Mouse (Mus musculus): ENCODE data around the gene Prom1. TPM values are rescaled to one million over a fixed set of nuclear protein-coding genes. Genes with fewer than 3 reads are reported as not detected.

The Prom1 gene
- polyA plus RNA-seq, 1 experiment = 3.5 TPM

GRCm38 (mm10) chr5:44087034-44087433, 14.8 kb downstream of the Prom1 start:
- no peak overlapping the region for H3K27ac ChIP-seq (ENCODE audit: insufficient read depth, low read length)
- no peak for TF ChIP-seq CTCF (IDR thresholded peaks at IDR 0.05; ENCODE audit: borderline replicate concordance, insufficient read depth, low read length)
- TF ChIP-seq POLR2A (IDR thresholded peaks at IDR 0.05; ENCODE audit: low read depth, low read length) = no peak
- no peak overlapping the region for H3K4me3 ChIP-seq (ENCODE audit: insufficient read depth, low read length)
- no peaks in the 10 kb centered on the region for H3K4me1 ChIP-seq (ENCODE audit: control insufficient read depth, insufficient read depth, low read length)

GRCm38 (mm10) chr5:44085871-44086270, 16.0 kb downstream of the Prom1 start:
- Histone ChIP-seq H3K4me1 (ENCODE audit: control insufficient read depth, insufficient read depth, low read length) (no peaks in the 10 kb centered on the region), H3K27ac (ENCODE audit: insufficient read depth, low read length) (no peak overlapping the region), H3K4me3 (ENCODE audit: insufficient read depth, low read length) (no peak overlapping the region)
- TF ChIP-seq POLR2A (IDR thresholded peaks at IDR 0.05; ENCODE audit: low read depth, low read length) = no peak
- TF ChIP-seq CTCF (IDR thresholded peaks at IDR 0.05; ENCODE audit: borderline replicate concordance, insufficient read depth, low read length) = no peak

GRCm38 (mm10) chr5:44081108-44081507, 20.7 kb downstream of the Prom1 start:
- H3K4me1 ChIP-seq (ENCODE audit: control insufficient read depth, insufficient read depth, low read length) = no peaks in the 10 kb centered on the region
- H3K4me3 ChIP-seq (ENCODE audit: insufficient read depth, low read length) = no peak overlapping the region
- H3K27ac ChIP-seq (ENCODE audit: insufficient read depth, low read length) = no peak overlapping the region
- no peak for TF ChIP-seq POLR2A (IDR thresholded peaks at IDR 0.05; ENCODE audit: low read depth, low read length)
- no peak for TF ChIP-seq CTCF (IDR thresholded peaks at IDR 0.05; ENCODE audit: borderline replicate concordance, insufficient read depth, low read length)

- Histone ChIP-seq H3K4me1 (ENCODE audit: control insufficient read depth, insufficient read depth, low read length) (no peaks in the 10 kb centered on the region), H3K4me3 (ENCODE audit: insufficient read depth, low read length) (no peak overlapping the region), H3K27ac (ENCODE audit: insufficient read depth, low read length) (no peak overlapping the region)
- no peak for TF ChIP-seq CTCF (IDR thresholded peaks at IDR 0.05; ENCODE audit: borderline replicate concordance, insufficient read depth, low read length)
- no peak for TF ChIP-seq POLR2A (IDR thresholded peaks at IDR 0.05; ENCODE audit: low read depth, low read length)
These were observed 21.4 kb downstream of the Prom1 start for GRCm38 (mm10) chr5:44080276-44081054.

GRCm38 (mm10) chr5:44075432-44075831, 26.4 kb downstream of the Prom1 start:
- Histone ChIP-seq H3K27ac (ENCODE audit: insufficient read depth, low read length) (no peak overlapping the region), H3K4me3 (ENCODE audit: insufficient read depth, low read length) (no peak overlapping the region), H3K4me1 (ENCODE audit: control insufficient read depth, insufficient read depth, low read length) (no peaks in the 10 kb centered on the region)
- TF ChIP-seq POLR2A (IDR thresholded peaks at IDR 0.05; ENCODE audit: low read depth, low read length) = no peak
- no peak for TF ChIP-seq CTCF (IDR thresholded peaks at IDR 0.05; ENCODE audit: borderline replicate concordance, insufficient read depth, low read length)

- Histone ChIP-seq H3K4me1 (ENCODE audit: control insufficient read depth, insufficient read depth, low read length) (no peaks in the 10 kb centered on the region), H3K27ac (ENCODE audit: insufficient read depth, low read length) (no peak overlapping the region), H3K4me3 (ENCODE audit: insufficient read depth, low read length) (no peak overlapping the region)
- no peak for TF ChIP-seq POLR2A (IDR thresholded peaks at IDR 0.05; ENCODE audit: low read depth, low read length)
- TF ChIP-seq CTCF (IDR thresholded peaks at IDR 0.05; ENCODE audit: borderline replicate concordance, insufficient read depth, low read length) = no peak
These were observed 28.2 kb downstream of the Prom1 start for GRCm38 (mm10) chr5:44073634-44074033.

- no peak overlapping the region for H3K27ac ChIP-seq (ENCODE audit: insufficient read depth, low read length)
- H3K4me1 ChIP-seq (ENCODE audit: control insufficient read depth, insufficient read depth, low read length) = no peaks in the 10 kb centered on the region
- TF ChIP-seq CTCF (IDR thresholded peaks at IDR 0.05; ENCODE audit: borderline replicate concordance, insufficient read depth, low read length) (no peak), POLR2A (IDR thresholded peaks at IDR 0.05; ENCODE audit: low read depth, low read length) (no peak)
- H3K4me3 ChIP-seq (ENCODE audit: insufficient read depth, low read length) = no peak overlapping the region
These were observed 31.2 kb downstream of the Prom1 start for GRCm38 (mm10) chr5:44070529-44071133.

- Histone ChIP-seq H3K4me3 (ENCODE audit: insufficient read depth, low read length) (no peak overlapping the region), H3K27ac (ENCODE audit: insufficient read depth, low read length) (no peak overlapping the region), H3K4me1 (ENCODE audit: control insufficient read depth, insufficient read depth, low read length) (no peaks in the 10 kb centered on the region)
- TF ChIP-seq POLR2A (IDR thresholded peaks at IDR 0.05; ENCODE audit: low read depth, low read length) = no peak
- no peak for TF ChIP-seq CTCF (IDR thresholded peaks at IDR 0.05; ENCODE audit: borderline replicate concordance, insufficient read depth, low read length)
These were observed 43.6 kb downstream of the Prom1 start for GRCm38 (mm10) chr5:44058258-44058657.

- TF ChIP-seq CTCF (IDR thresholded peaks at IDR 0.05; ENCODE audit: borderline replicate concordance, insufficient read depth, low read length) (no peak), POLR2A (IDR thresholded peaks at IDR 0.05; ENCODE audit: low read depth, low read length) (no peak)
- no peaks in the 10 kb centered on the region for H3K4me1 ChIP-seq (ENCODE audit: control insufficient read depth, insufficient read depth, low read length)
- no peak overlapping the region for H3K27ac ChIP-seq (ENCODE audit: insufficient read depth, low read length)
- H3K4me3 ChIP-seq (ENCODE audit: insufficient read depth, low read length) = no peak overlapping the region
These were observed 51.6 kb downstream of the Prom1 start for GRCm38 (mm10) chr5:44050213-44050612.

GRCm38 (mm10) chr5:44049395-44049976, 52.3 kb downstream of the Prom1 start:
- Histone ChIP-seq H3K27ac (ENCODE audit: insufficient read depth, low read length) (no peak overlapping the region), H3K4me3 (ENCODE audit: insufficient read depth, low read length) (no peak overlapping the region), H3K4me1 (ENCODE audit: control insufficient read depth, insufficient read depth, low read length) (no peaks in the 10 kb centered on the region)
- TF ChIP-seq POLR2A (IDR thresholded peaks at IDR 0.05; ENCODE audit: low read depth, low read length) = no peak
- TF ChIP-seq CTCF (IDR thresholded peaks at IDR 0.05; ENCODE audit: borderline replicate concordance, insufficient read depth, low read length) = no peak
